Mouse (Mus musculus): ENCODE data around the gene Nova1. TPM values are rescaled to one million over a fixed set of nuclear protein-coding genes. Genes with fewer than 3 reads are reported as not detected.

The Nova1 gene
- total and polyA plus RNA-seq, 3 experiments, result not detected

DNA sequence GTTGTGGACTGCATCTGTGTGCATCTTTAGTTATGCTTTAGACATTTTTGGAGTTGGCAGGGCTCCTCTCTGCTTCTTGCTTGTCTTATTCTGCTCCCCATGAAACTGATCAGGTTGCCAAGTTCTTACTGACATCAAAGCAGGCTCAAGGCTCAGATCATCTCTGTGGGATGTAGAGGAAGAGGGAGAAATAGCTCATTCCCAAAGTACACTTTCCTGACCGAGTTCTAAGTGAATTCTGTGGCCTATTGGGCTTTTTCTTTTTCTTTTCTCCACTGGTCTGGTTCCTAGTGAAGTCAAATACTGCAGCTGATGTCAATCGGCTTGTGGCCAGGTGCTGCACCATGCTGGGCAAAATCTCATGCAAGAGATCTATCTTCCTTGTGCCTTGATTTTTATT lies 152.0 kb downstream of the Nova1 start:
- H3K36me3 ChIP-seq (replicated peaks in 1 of 2; ENCODE audit: control insufficient read depth in 1 of 2, insufficient read depth in 1 of 2, low read length in 1 of 2), result no peaks in the 10 kb centered on the region
- H3K79me2 ChIP-seq (replicated peaks; ENCODE audit: control insufficient read depth, extremely low read depth, insufficient read depth, poor library complexity, severe bottlenecking), result no peaks in the 10 kb centered on the region
- H3K9me3 ChIP-seq (replicated peaks; ENCODE audit: low read length), result no peaks in the 10 kb centered on the region
- H3K27me3 ChIP-seq (replicated peaks), result no peaks in the 10 kb centered on the region
- dilution Hi-C loops (cut with MboI; ENCODE audit: extremely low pct_ligation_motif_present, extremely low pct_unique_long_range_greater_than_20kb, low sequenced_read_pairs), result no loop called here
- H3K9ac ChIP-seq (ENCODE audit: insufficient read depth, low read depth), result no peak overlapping the region
- no peaks in the 10 kb centered on the region for H3K4me1 ChIP-seq (ENCODE audit: control insufficient read depth in 1 of 2, insufficient read depth in 2 of 2)
- H3K4me3 ChIP-seq (replicated peaks in 1 of 3; ENCODE audit: low read depth in 2 of 3, low read length in 2 of 3, poor library complexity in 1 of 3), result no peak overlapping the region
- no peak overlapping the region for H3K4me2 ChIP-seq (ENCODE audit: insufficient read depth, low read depth, poor library complexity, severe bottlenecking)
- DNase-seq (ENCODE audit: extremely low read depth), result no peak
- in situ Hi-C loops (cut with MboI; ENCODE audit: low pct_ligation_motif_present, low pct_unique_long_range_greater_than_20kb, low sequenced_read_pairs), result no loop called here
- H3K27ac ChIP-seq (ENCODE audit: insufficient read depth, low read depth), result no peak overlapping the region
- no peak for TF ChIP-seq BHLHE40 (IDR thresholded peaks at IDR 0.05; ENCODE audit: low read depth, low read length)
- no peak for TF ChIP-seq USF1 (IDR thresholded peaks at IDR 0.05; ENCODE audit: low read depth, low read length)
- TF ChIP-seq TCF12 (IDR thresholded peaks at IDR 0.05; ENCODE audit: low read depth, low read length), result no peak
- no peak for TF ChIP-seq PAX5 (IDR thresholded peaks at IDR 0.05; ENCODE audit: low read length)
- TF ChIP-seq NRF1 (IDR thresholded peaks at IDR 0.05; ENCODE audit: low read depth, low read length), result no peak
- no peak for TF ChIP-seq ELF1 (IDR thresholded peaks at IDR 0.05; ENCODE audit: low read depth, low read length)
- TF ChIP-seq MEF2A (IDR thresholded peaks at IDR 0.05; ENCODE audit: borderline replicate concordance, low read depth, low read length), result no peak
- no peak for TF ChIP-seq HCFC1 (IDR thresholded peaks at IDR 0.05; ENCODE audit: low read depth, low read length)
- TF ChIP-seq ZNF384 (IDR thresholded peaks at IDR 0.05; ENCODE audit: low read depth, low read length), result no peak
- no peak for TF ChIP-seq MAZ (IDR thresholded peaks at IDR 0.05; ENCODE audit: low read depth, low read length)
- TF ChIP-seq MYC (IDR thresholded peaks at IDR 0.05; ENCODE audit: low read depth, low read length), result no peak
- no peak for TF ChIP-seq ZMIZ1 (IDR thresholded peaks at IDR 0.05; ENCODE audit: low read depth, low read length)
- TF ChIP-seq POLR2AphosphoS2 (IDR thresholded peaks at IDR 0.05; ENCODE audit: low read depth, low read length), result no peak
- TF ChIP-seq EP300 (IDR thresholded peaks at IDR 0.05; ENCODE audit: low read length), result no peak
- no peak for TF ChIP-seq MAX (IDR thresholded peaks at IDR 0.05; ENCODE audit: low read length)
- TF ChIP-seq CHD2 (IDR thresholded peaks at IDR 0.05; ENCODE audit: low read length), result no peak
- TF ChIP-seq MAFK (IDR thresholded peaks at IDR 0.05; ENCODE audit: insufficient replicate concordance, low read length), result no peak
- no peak for TF ChIP-seq ZKSCAN1 (IDR thresholded peaks at IDR 0.05; ENCODE audit: borderline replicate concordance, low read depth, low read length)
- TF ChIP-seq JUND (conservative IDR thresholded peaks at IDR 0.05; ENCODE audit: low read depth, low read length), result no peak

DNA sequence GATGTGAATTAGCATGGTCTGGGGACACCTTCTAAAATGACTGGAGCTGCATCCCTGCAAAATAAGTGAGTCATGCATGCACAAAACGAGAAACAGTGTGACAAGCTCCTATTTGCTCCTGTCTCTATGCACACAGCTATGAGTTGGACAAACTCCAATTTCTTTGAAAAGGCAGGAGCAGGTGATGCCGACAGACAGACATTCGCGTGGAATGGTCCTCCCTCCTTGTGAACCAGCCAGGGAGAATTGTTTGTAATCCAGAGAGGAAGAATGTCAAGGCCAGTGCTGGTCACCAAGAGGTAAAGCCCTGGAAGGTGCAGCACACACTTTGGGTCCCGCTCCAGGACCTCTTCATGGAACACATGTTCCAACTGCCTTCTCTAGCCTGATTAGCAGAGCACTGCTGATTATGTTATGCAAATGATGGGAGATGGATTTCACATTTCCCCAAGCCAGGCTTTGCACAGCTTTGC lies 172.6 kb downstream of the Nova1 start:
- no peak overlapping the region for H3K4me3 ChIP-seq (replicated peaks in 1 of 3; ENCODE audit: low read depth in 2 of 3, low read length in 2 of 3, poor library complexity in 1 of 3)
- TF ChIP-seq MEF2A (IDR thresholded peaks at IDR 0.05; ENCODE audit: borderline replicate concordance, low read depth, low read length) (no peak), JUN (IDR thresholded peaks at IDR 0.05; ENCODE audit: insufficient read depth, low read depth, low read length) (no peak), KAT2A (IDR thresholded peaks at IDR 0.05; ENCODE audit: insufficient replicate concordance, low read length) (no peak), MAZ (IDR thresholded peaks at IDR 0.05; ENCODE audit: low read depth, low read length) (no peak), MAX (IDR thresholded peaks at IDR 0.05; ENCODE audit: low read length) (no peak), ZC3H11A (IDR thresholded peaks at IDR 0.05; ENCODE audit: low read depth, low read length) (no peak), RAD21 (IDR thresholded peaks at IDR 0.05; ENCODE audit: low read depth, low read length) (no peak), SIN3A (IDR thresholded peaks at IDR 0.05; ENCODE audit: low read length) (no peak), ZKSCAN1 (IDR thresholded peaks at IDR 0.05; ENCODE audit: borderline replicate concordance, low read depth, low read length) (no peak), USF1 (IDR thresholded peaks at IDR 0.05; ENCODE audit: low read depth, low read length) (no peak), JUND (conservative IDR thresholded peaks at IDR 0.05; ENCODE audit: low read depth, low read length) (no peak), E2F4 (IDR thresholded peaks at IDR 0.05; ENCODE audit: insufficient replicate concordance, low read depth, low read length) (no peak), HCFC1 (IDR thresholded peaks at IDR 0.05; ENCODE audit: low read depth, low read length) (no peak)
- H3K9ac ChIP-seq (ENCODE audit: insufficient read depth, low read depth), result no peak overlapping the region
- DNase-seq (ENCODE audit: extremely low read depth), result no peak
- no peaks in the 10 kb centered on the region for H3K79me2 ChIP-seq (replicated peaks; ENCODE audit: control insufficient read depth, extremely low read depth, insufficient read depth, poor library complexity, severe bottlenecking)
- dilution Hi-C loops (cut with MboI; ENCODE audit: extremely low pct_ligation_motif_present, extremely low pct_unique_long_range_greater_than_20kb, low sequenced_read_pairs), result no loop called here
- H3K27me3 ChIP-seq (replicated peaks), result no peaks in the 10 kb centered on the region
- in situ Hi-C loops (cut with MboI; ENCODE audit: low pct_ligation_motif_present, low pct_unique_long_range_greater_than_20kb, low sequenced_read_pairs), result no loop called here
- no peaks in the 10 kb centered on the region for H3K4me1 ChIP-seq (ENCODE audit: control insufficient read depth in 1 of 2, insufficient read depth in 2 of 2)
- no peaks in the 10 kb centered on the region for H3K36me3 ChIP-seq (replicated peaks in 1 of 2; ENCODE audit: control insufficient read depth in 1 of 2, insufficient read depth in 1 of 2, low read length in 1 of 2)
- no peak overlapping the region for H3K27ac ChIP-seq (ENCODE audit: insufficient read depth, low read depth)
- H3K9me3 ChIP-seq (replicated peaks; ENCODE audit: low read length), result no peaks in the 10 kb centered on the region
- no peak overlapping the region for H3K4me2 ChIP-seq (ENCODE audit: insufficient read depth, low read depth, poor library complexity, severe bottlenecking)
